Mouse (Mus musculus): ENCODE results near the gene Fhod1.

DNA sequence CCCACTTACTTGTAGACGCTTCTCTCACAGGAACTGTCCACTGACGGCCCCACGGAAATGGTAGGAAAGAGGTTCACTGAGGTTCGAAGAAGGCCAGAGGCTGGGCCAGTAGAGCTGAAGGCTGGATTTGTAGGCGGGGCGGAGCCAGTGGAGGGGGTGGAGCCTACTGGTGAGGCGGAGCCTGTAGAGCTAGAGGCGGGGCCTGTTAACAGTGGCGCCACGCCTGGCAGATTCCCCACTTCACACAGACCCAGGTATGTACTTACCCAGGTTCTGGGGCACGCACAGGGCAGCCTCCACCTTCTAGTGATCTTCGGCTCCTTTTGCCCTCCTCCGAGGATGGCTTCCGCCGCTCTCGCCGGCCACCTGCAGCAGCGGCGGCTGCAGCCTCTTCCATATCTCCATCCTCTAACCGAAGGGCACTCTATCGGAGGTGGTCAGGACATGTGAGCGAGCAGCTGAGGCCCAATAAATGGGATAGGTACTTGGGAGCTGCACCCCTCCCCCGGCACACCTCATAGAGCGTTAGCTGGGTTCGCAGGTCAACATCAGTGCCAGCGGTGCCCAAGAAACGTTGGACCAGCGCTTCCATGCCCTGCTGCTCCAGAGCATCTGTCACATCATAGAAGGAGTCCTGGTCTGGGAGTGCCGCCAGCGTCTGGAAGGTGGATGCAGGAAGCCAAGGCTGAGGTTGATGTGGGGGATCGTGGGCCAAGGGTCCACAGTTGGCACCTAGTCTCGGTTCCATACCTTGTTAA is 11.2 kb downstream of the Fhod1 start:
- TF ChIP-seq POLR2A (IDR thresholded peaks at IDR 0.05; ENCODE audit: insufficient read length, low read depth) (no peak), E2F4 (IDR thresholded peaks at IDR 0.05; ENCODE audit: insufficient read depth) (no peak), POLR2AphosphoS2 (IDR thresholded peaks at IDR 0.05; ENCODE audit: insufficient read length, low read depth) (peak; percentile 52)
